Mouse (Mus musculus): ENCODE measurements around the gene Ptprm. TPM values are rescaled to one million over a fixed set of nuclear protein-coding genes. Genes with fewer than 3 reads are reported as not detected.

Ptprm gene
- polyA plus RNA-seq, 1 experiment from 2014 or later = 7.0 TPM

GRCm38 (mm10) chr17:67090153-67090552, 264.1 kb downstream of the Ptprm start:
- Histone ChIP-seq H3K27me3 (replicated peaks; ENCODE audit: control insufficient read depth, insufficient read depth, low read length) (no peaks in the 10 kb centered on the region), H3K4me1 (ENCODE audit: control insufficient read depth, insufficient read depth, low read length) (no peaks in the 10 kb centered on the region), H3K36me3 (ENCODE audit: control insufficient read depth, insufficient read depth, low read length) (no peaks in the 10 kb centered on the region), H3K9me3 (ENCODE audit: control insufficient read depth, low read length) (no peaks in the 10 kb centered on the region), H3K4me3 (ENCODE audit: low read length) (no peak overlapping the region), H3K9ac (ENCODE audit: low read depth, low read length) (no peak overlapping the region), H3K27ac (ENCODE audit: low read length) (no peak overlapping the region), H3K4me2 (ENCODE audit: low read depth, low read length) (no peak overlapping the region)
- no peak for ATAC-seq
- WGBS = 71% methylated on average over 7 of the region's 7 CpGs

GRCm38 (mm10) chr17:67089611-67090010, 264.6 kb downstream of the Ptprm start:
- Histone ChIP-seq H3K27ac (ENCODE audit: low read length) (no peak overlapping the region), H3K9ac (ENCODE audit: low read depth, low read length) (no peak overlapping the region), H3K4me3 (ENCODE audit: low read length) (no peak overlapping the region), H3K4me2 (ENCODE audit: low read depth, low read length) (no peak overlapping the region), H3K27me3 (replicated peaks; ENCODE audit: control insufficient read depth, insufficient read depth, low read length) (no peaks in the 10 kb centered on the region), H3K9me3 (ENCODE audit: control insufficient read depth, low read length) (no peaks in the 10 kb centered on the region), H3K36me3 (ENCODE audit: control insufficient read depth, insufficient read depth, low read length) (no peaks in the 10 kb centered on the region), H3K4me1 (ENCODE audit: control insufficient read depth, insufficient read depth, low read length) (no peaks in the 10 kb centered on the region)
- ATAC-seq = no peak
- WGBS = 84% methylated on average over 3 of the region's 3 CpGs

GRCm38 (mm10) chr17:67087585-67087984, 266.7 kb downstream of the Ptprm start:
- no peaks in the 10 kb centered on the region for H3K4me1 ChIP-seq (ENCODE audit: control insufficient read depth, insufficient read depth, low read length)
- no peaks in the 10 kb centered on the region for H3K9me3 ChIP-seq (ENCODE audit: control insufficient read depth, low read length)
- ATAC-seq = no peak
- no peaks in the 10 kb centered on the region for H3K27me3 ChIP-seq (replicated peaks; ENCODE audit: control insufficient read depth, insufficient read depth, low read length)
- H3K9ac ChIP-seq (ENCODE audit: low read depth, low read length) = no peak overlapping the region
- no peaks in the 10 kb centered on the region for H3K36me3 ChIP-seq (ENCODE audit: control insufficient read depth, insufficient read depth, low read length)
- 69% methylated on average over 5 of the region's 5 CpGs for WGBS
- no peak overlapping the region for H3K4me2 ChIP-seq (ENCODE audit: low read depth, low read length)
- H3K4me3 ChIP-seq (ENCODE audit: low read length) = no peak overlapping the region
- H3K27ac ChIP-seq (ENCODE audit: low read length) = no peak overlapping the region

GRCm38 (mm10) chr17:67086811-67087210, 267.4 kb downstream of the Ptprm start:
- Histone ChIP-seq H3K4me1 (ENCODE audit: control insufficient read depth, insufficient read depth, low read length) (no peaks in the 10 kb centered on the region), H3K9ac (ENCODE audit: low read depth, low read length) (no peak overlapping the region), H3K9me3 (ENCODE audit: control insufficient read depth, low read length) (no peaks in the 10 kb centered on the region), H3K27me3 (replicated peaks; ENCODE audit: control insufficient read depth, insufficient read depth, low read length) (no peaks in the 10 kb centered on the region), H3K4me2 (ENCODE audit: low read depth, low read length) (no peak overlapping the region), H3K36me3 (ENCODE audit: control insufficient read depth, insufficient read depth, low read length) (no peaks in the 10 kb centered on the region), H3K4me3 (ENCODE audit: low read length) (no peak overlapping the region), H3K27ac (ENCODE audit: low read length) (no peak overlapping the region)
- 71% methylated on average over 2 of the region's 2 CpGs for WGBS
- ATAC-seq = no peak

- no peaks in the 10 kb centered on the region; the same call in 1 of the 2 replicates for H3K4me1 ChIP-seq (ENCODE audit: control insufficient read depth, insufficient read depth, low read length)
- WGBS = 59% methylated on average over 4 of the region's 4 CpGs
- H3K27me3 ChIP-seq (replicated peaks; ENCODE audit: control insufficient read depth, insufficient read depth, low read length) = no peaks in the 10 kb centered on the region
- no peak overlapping the region for H3K4me2 ChIP-seq (ENCODE audit: low read depth, low read length)
- no peaks in the 10 kb centered on the region for H3K9me3 ChIP-seq (ENCODE audit: control insufficient read depth, low read length)
- no peak overlapping the region for H3K27ac ChIP-seq (ENCODE audit: low read length)
- ATAC-seq = no peak
- no peaks in the 10 kb centered on the region for H3K36me3 ChIP-seq (ENCODE audit: control insufficient read depth, insufficient read depth, low read length)
- H3K9ac ChIP-seq (ENCODE audit: low read depth, low read length) = no peak overlapping the region
- H3K4me3 ChIP-seq (ENCODE audit: low read length) = no peak overlapping the region
Measured at GRCm38 (mm10) chr17:67084501-67084900, 269.8 kb downstream of the Ptprm start.

- Histone ChIP-seq H3K27ac (ENCODE audit: low read length) (no peak overlapping the region), H3K4me3 (ENCODE audit: low read length) (no peak overlapping the region), H3K4me2 (ENCODE audit: low read depth, low read length) (no peak overlapping the region), H3K4me1 (ENCODE audit: control insufficient read depth, insufficient read depth, low read length) (no peaks in the 10 kb centered on the region; the same call in 1 of the 2 replicates), H3K9ac (ENCODE audit: low read depth, low read length) (no peak overlapping the region), H3K27me3 (replicated peaks; ENCODE audit: control insufficient read depth, insufficient read depth, low read length) (no peaks in the 10 kb centered on the region), H3K36me3 (ENCODE audit: control insufficient read depth, insufficient read depth, low read length) (no peaks in the 10 kb centered on the region), H3K9me3 (ENCODE audit: control insufficient read depth, low read length) (no peaks in the 10 kb centered on the region)
- ATAC-seq = no peak
- WGBS = 74% methylated on average over 5 of the region's 5 CpGs
Measured at GRCm38 (mm10) chr17:67084093-67084492, 270.2 kb downstream of the Ptprm start.

- no peak overlapping the region for H3K27ac ChIP-seq (ENCODE audit: low read length)
Measured at GRCm38 (mm10) chr17:67079570-67079969, 274.7 kb downstream of the Ptprm start.

GRCm38 (mm10) chr17:67073580-67073979, 280.7 kb downstream of the Ptprm start:
- no peak overlapping the region for H3K4me3 ChIP-seq (ENCODE audit: low read length)
- 59% methylated on average over 4 of the region's 4 CpGs for WGBS
- H3K36me3 ChIP-seq (ENCODE audit: control insufficient read depth, insufficient read depth, low read length) = no peaks in the 10 kb centered on the region
- no peak overlapping the region for H3K27ac ChIP-seq (ENCODE audit: low read length)
- no peak overlapping the region for H3K4me2 ChIP-seq (ENCODE audit: low read depth, low read length)
- ATAC-seq = no peak
- no peaks in the 10 kb centered on the region for H3K9me3 ChIP-seq (ENCODE audit: control insufficient read depth, low read length)
- no peaks in the 10 kb centered on the region for H3K27me3 ChIP-seq (replicated peaks; ENCODE audit: control insufficient read depth, insufficient read depth, low read length)
- H3K4me1 ChIP-seq (ENCODE audit: control insufficient read depth, insufficient read depth, low read length) = no peaks in the 10 kb centered on the region
- H3K9ac ChIP-seq (ENCODE audit: low read depth, low read length) = no peak overlapping the region

More at GRCm38 (mm10) chr17:67079570-67079969, 274.7 kb downstream of the Ptprm start:
- H3K4me2 ChIP-seq (ENCODE audit: low read depth, low read length) = no peak overlapping the region
- 46% methylated on average over 1 of the region's 1 CpGs for WGBS
- H3K4me1 ChIP-seq (ENCODE audit: control insufficient read depth, insufficient read depth, low read length) = no peaks in the 10 kb centered on the region; the same call in 1 of the 2 replicates
- H3K9ac ChIP-seq (ENCODE audit: low read depth, low read length) = no peak overlapping the region
- H3K9me3 ChIP-seq (ENCODE audit: control insufficient read depth, low read length) = no peaks in the 10 kb centered on the region
- H3K36me3 ChIP-seq (ENCODE audit: control insufficient read depth, insufficient read depth, low read length) = no peaks in the 10 kb centered on the region
- ATAC-seq = no peak
- H3K4me3 ChIP-seq (ENCODE audit: low read length) = no peak overlapping the region
- H3K27me3 ChIP-seq (replicated peaks; ENCODE audit: control insufficient read depth, insufficient read depth, low read length) = no peaks in the 10 kb centered on the region

- WGBS = 75% methylated on average over 6 of the region's 6 CpGs
- ATAC-seq = no peak
- Histone ChIP-seq H3K4me3 (ENCODE audit: low read length) (no peak overlapping the region), H3K27me3 (replicated peaks; ENCODE audit: control insufficient read depth, insufficient read depth, low read length) (no peaks in the 10 kb centered on the region), H3K4me1 (ENCODE audit: control insufficient read depth, insufficient read depth, low read length) (no peaks in the 10 kb centered on the region), H3K4me2 (ENCODE audit: low read depth, low read length) (no peak overlapping the region), H3K36me3 (ENCODE audit: control insufficient read depth, insufficient read depth, low read length) (no peaks in the 10 kb centered on the region), H3K27ac (ENCODE audit: low read length) (no peak overlapping the region), H3K9me3 (ENCODE audit: control insufficient read depth, low read length) (no peaks in the 10 kb centered on the region), H3K9ac (ENCODE audit: low read depth, low read length) (no peak overlapping the region)
Measured at GRCm38 (mm10) chr17:67073139-67073538, 281.1 kb downstream of the Ptprm start.

GRCm38 (mm10) chr17:67071231-67072009, 282.8 kb downstream of the Ptprm start:
- H3K4me1 ChIP-seq (ENCODE audit: control insufficient read depth, insufficient read depth, low read length) = no peaks in the 10 kb centered on the region
- ATAC-seq = no peak
- H3K9ac ChIP-seq (ENCODE audit: low read depth, low read length) = no peak overlapping the region
- no peak overlapping the region for H3K27ac ChIP-seq (ENCODE audit: low read length)
- 84% methylated on average over 7 of the region's 7 CpGs for WGBS
- no peaks in the 10 kb centered on the region for H3K27me3 ChIP-seq (replicated peaks; ENCODE audit: control insufficient read depth, insufficient read depth, low read length)
- H3K4me2 ChIP-seq (ENCODE audit: low read depth, low read length) = no peak overlapping the region
- no peak overlapping the region for H3K4me3 ChIP-seq (ENCODE audit: low read length)
- H3K36me3 ChIP-seq (ENCODE audit: control insufficient read depth, insufficient read depth, low read length) = no peaks in the 10 kb centered on the region
- no peaks in the 10 kb centered on the region for H3K9me3 ChIP-seq (ENCODE audit: control insufficient read depth, low read length)

Data from intestine, embryonic 16.5 days (tissue).